8 mouse cellular contexts compared by ENCODE assay signal in the genomic region with DNA sequence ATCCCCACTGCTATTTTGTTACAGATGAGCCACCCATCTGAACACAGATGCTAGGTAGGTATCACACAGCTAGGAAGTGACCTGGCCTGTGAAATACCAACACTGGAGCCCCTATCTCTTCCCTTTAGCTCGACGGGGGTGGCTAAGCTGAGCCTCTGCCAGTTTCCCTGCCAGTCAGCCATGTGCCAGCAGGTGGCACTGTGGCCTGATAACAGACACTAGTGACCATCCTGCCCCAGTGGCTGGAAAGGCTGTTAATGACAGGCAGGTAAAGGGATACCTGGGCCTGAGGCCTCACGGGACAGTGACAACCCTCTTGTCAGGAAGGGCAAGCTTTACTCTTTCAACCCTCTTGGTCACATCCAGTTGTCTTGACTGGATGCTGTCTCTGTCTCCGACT. TPM values are rescaled to one million over a fixed set of nuclear protein-coding genes. Genes with fewer than 3 reads are reported as not detected.
DNase-seq lines count a peak whose midpoint lies in the region; TF ChIP-seq lines count a peak whose summit lies in the region.
"Had no signal": no experiment of that assay in that cellular context is flagged by ENCODE, and none has a peak within 500 bp of the region (broad histone marks: within the 10 kb centered on the region; RNA-seq: fewer than 3 reads in every experiment).

No protein-coding gene starts in this region.

- H3K27me3 ChIP-seq in thymus, adult 2 months (ENCODE audit: control insufficient read depth, insufficient read depth, low read length): no peaks in the 10 kb centered on the region

- no peak overlapping the region for H3K4me3 ChIP-seq in thymus, adult 2 months (ENCODE audit: control insufficient read depth, insufficient read depth, low read length)
- no peak overlapping the region for H3K4me3 ChIP-seq in gastrocnemius, adult 2 months
- H3K4me3 ChIP-seq: myocyte had no signal

- no peak for TF ChIP-seq POLR2A in thymus, adult 2 months (IDR thresholded peaks at IDR 0.05; ENCODE audit: control insufficient read depth, extremely low read depth, insufficient read depth, low read length, poor library complexity)

- DNase-seq in thymus, adult 2 months: peak; percentile 45
- no peak for DNase-seq in thymus, adult 18-20 months
- DNase-seq in brain, adult 2 months (ENCODE audit: low read depth, low spot score): peak; percentile 65
- peak; percentile 73 for DNase-seq in gastrocnemius, adult 2 months
- DNase-seq in kidney, postnatal 14 days: peak; percentile 60
- peak; percentile 69 for DNase-seq in lung, postnatal 14 days
- peak; percentile 11 for DNase-seq in skeletal muscle tissue, adult 2 months (ENCODE audit: low read depth, low spot score)

- no peak overlapping the region for H3K27ac ChIP-seq in thymus, adult 2 months (ENCODE audit: control insufficient read depth, insufficient read depth, low read length)
- H3K27ac ChIP-seq in gastrocnemius, adult 2 months: no peak overlapping the region

- intact Hi-C loops in gastrocnemius, adult 2 months (cut with DNase I): loop anchor here (5.0 to 10.0 kb wide), 2 partner anchors 112 to 350 kb away; no protein-coding TSS in a partner anchor

- no peaks in the 10 kb centered on the region for H3K36me3 ChIP-seq in thymus, adult 2 months (ENCODE audit: control insufficient read depth, insufficient read depth, low read length)

- TF ChIP-seq CTCF in thymus, adult 2 months (IDR thresholded peaks at IDR 0.05; ENCODE audit: borderline replicate concordance, control insufficient read depth, extremely low read depth, insufficient read depth, low read length, poor library complexity): peak; percentile 73; the same call in 1 of the 2 replicates
- peak; percentile 82 for TF ChIP-seq CTCF in gastrocnemius, adult 2 months (IDR thresholded peaks at IDR 0.05)

- H3K4me1 ChIP-seq in thymus, adult 2 months (replicated peaks; ENCODE audit: control insufficient read depth, insufficient read depth, low read length): no peaks in the 10 kb centered on the region

- 41% methylated on average over 4 of the region's 4 CpGs for WGBS in thymus, adult 2 months

RNA-seq across cellular contexts. Expression of a gene that starts 52.6 kb away (rescaled TPM):
- 0.27 and 0.32 TPM in 2 replicates for polyA plus RNA-seq in thymus, adult 2 months (2012; rRNA removed)
- under 1 TPM; 0.36 to 0.67 TPM for total RNA-seq in gastrocnemius, adult 2 months (2021)

Comparison
In these comparisons a context has a peak if more than half of its experiments do, and no peak if none do; other contexts are left out.
1. DNase-seq: peak in thymus, adult 2 months (single experiment), brain, adult 2 months (single experiment), gastrocnemius, adult 2 months (single experiment), kidney, postnatal 14 days (single experiment), lung, postnatal 14 days (single experiment) and skeletal muscle tissue, adult 2 months (single experiment); none in thymus, adult 18-20 months (0 of 2).